Mouse (Mus musculus): Measurements from ENCODE around the gene Il18rap. TPM values are rescaled to one million over a fixed set of nuclear protein-coding genes. Genes with fewer than 3 reads are reported as not detected.
"Not testable (repeated sequence)": the region's sequence is repeated elsewhere in the genome, so short reads cannot be mapped to it uniquely, and the experiment has no call there.

Gene Il18rap
- total RNA-seq, 2 experiments from 2014 or later, result 0.07 to 0.08 TPM

- DNase-seq (ENCODE audit: low spot score in 2 of 2), result no peak
Measured at GRCm38 (mm10) chr1:40537577-40537976, 22.4 kb downstream of the Il18rap start.

DNA sequence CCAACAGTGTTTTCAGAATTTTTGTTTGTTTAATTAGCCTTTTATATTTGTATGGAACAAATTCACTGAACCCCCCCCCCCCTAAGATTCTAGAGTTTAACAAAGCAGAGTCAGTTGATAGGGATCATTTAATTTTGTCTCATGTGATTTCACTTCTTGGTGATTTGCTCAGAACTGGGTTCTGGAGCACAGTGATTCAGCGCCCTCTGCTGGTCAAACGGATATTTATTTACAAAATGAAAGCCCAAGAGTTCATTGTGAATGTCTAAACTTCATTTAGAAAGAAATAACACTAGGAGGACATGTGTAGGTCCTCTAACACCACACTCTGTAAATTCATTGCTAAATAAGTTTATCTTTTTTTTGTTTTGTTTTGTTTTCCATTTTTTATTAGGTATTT lies 29.5 kb downstream of the Il18rap start:
- peak; percentile 33 to 55 for DNase-seq (ENCODE audit: low spot score in 2 of 2)

DNA sequence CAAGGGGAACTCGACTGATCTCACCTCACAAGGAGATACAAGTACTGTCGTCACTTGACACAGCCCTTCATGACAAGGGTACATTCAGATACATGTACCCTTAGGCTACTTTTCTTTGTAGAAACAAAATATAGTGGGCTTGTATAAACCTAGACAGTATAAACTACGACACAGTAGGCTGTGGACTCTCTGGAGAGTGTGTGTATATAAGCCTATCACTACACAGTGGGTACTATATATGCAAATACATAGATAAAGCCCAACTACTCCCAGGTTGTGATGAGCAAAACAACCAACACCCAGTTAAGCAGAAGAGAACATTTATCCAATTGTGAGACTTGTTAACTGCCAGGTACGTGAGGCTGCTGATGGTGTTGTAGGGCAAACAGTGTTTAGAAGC lies 31.5 kb downstream of the Il18rap start:
- no peak for DNase-seq (ENCODE audit: low spot score in 2 of 2)

GRCm38 (mm10) chr1:40547064-40547572 lies 32.0 kb downstream of the Il18rap start:
- DNase-seq (ENCODE audit: low spot score in 2 of 2), result no peak

DNA sequence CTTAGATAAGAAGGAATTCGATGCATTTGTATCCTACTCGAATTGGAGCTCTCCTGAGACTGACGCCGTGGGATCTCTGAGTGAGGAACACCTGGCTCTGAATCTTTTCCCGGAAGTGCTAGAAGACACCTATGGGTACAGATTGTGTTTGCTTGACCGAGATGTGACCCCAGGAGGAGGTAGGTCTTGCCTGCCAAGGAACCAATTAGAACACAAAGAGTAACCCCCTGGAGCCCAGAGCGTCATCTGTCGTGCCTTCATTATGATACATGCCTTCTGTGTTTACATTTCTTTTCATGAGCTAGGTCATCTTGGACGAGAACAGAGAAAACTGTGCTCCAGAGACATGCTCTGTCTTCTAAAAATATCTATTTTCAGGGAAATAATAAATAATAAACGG lies 32.6 kb downstream of the Il18rap start:
- no peak for DNase-seq (ENCODE audit: low spot score in 2 of 2)

GRCm38 (mm10) chr1:40569374-40569773 lies 54.2 kb downstream of the Il18rap start:
- DNase-seq (ENCODE audit: low spot score in 2 of 2), result no peak

- DNase-seq (ENCODE audit: low spot score in 2 of 2), result peak in 1 of 2 experiments; percentile 22
Measured at GRCm38 (mm10) chr1:40579784-40580183, 64.6 kb downstream of the Il18rap start, which contains the start of gene Slc9a4. TSS of gene Slc9a4 (plus strand) at chr1:40580081.

DNA sequence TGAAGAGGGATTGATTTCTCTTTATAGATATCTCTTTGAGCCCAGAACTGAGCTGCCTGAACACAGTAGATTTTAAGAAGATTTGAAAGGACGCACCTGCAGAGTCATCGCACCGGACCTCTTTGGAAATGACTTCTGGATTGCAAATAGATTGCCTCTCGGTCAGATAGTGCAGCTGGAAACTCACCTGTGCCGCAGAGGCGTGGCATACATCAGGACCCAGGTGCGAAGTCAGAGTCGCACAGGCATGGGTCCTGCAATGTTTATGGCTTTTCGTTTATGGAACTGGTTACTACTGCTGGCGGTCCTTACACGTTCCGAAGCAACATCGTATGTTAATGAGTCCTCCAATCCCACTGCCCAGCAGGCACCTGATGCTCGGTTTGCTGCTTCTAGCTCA lies 65.1 kb downstream of the Il18rap start:
- DNase-seq (ENCODE audit: low spot score in 2 of 2), result no peak

DNA sequence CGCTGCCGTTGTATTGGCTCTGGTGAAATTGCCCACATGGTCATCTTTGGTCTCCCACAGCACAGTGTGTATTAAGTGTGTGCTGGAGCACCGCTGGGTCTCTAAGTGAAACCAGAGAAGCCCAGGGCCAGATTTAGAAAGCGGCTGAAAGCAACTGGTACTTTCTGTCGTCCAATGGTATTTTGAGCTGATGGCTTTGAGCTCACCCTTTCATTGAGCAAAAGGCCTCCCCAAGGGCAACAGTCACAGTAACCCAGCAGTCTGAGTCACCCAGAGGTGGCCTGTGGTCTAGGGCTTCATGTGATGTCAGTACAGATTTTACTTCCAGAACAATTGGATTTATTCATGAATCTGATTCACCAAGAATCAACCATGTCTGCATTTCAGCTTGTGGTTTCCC lies 71.6 kb downstream of the Il18rap start:
- no peak for DNase-seq (ENCODE audit: low spot score in 2 of 2)

GRCm38 (mm10) chr1:40590931-40591330 lies 75.8 kb downstream of the Il18rap start:
- DNase-seq (ENCODE audit: low spot score in 2 of 2), result no peak

DNA sequence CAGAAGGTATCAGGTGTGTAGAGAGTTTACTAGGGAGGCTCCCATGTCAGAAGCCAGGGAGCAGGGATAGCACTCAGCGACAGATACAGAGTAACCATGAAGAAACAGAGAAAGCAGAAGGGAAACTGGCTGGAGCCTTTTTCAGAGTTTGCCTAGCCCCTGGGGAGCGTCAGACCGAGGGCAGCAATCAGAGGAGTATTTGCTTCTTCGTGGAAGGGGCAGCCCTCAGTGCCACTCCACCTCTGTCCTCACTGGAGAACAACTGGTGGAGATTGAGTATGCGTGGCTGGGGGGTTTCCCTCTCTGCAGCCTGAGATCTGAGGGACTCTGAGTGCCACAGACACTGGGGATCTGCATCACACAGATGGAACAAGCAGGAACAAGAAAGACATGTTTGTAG lies 82.7 kb downstream of the Il18rap start:
- no peak for DNase-seq (ENCODE audit: low spot score in 2 of 2)

DNA sequence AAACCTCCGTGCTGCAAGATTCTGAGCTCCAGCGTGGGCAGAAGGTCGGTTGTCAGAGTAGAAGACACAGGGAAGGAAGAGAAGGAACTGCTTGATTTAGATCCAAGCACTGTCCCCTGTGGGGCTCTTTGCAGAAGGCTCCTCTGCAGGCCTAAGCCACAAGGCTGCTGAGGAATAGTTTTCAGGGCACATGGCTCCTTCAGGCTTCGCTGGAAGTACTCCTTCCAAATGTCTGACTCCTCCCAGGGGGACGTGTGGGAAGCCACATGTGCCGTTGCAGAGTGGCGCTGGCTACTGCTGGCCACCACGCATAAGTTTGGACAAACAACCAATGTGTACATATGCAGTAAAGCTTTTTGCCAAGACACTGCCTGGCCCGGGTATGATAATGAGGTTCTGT lies 84.5 kb downstream of the Il18rap start:
- not testable (repeated sequence) for DNase-seq (ENCODE audit: low spot score in 2 of 2)

DNA sequence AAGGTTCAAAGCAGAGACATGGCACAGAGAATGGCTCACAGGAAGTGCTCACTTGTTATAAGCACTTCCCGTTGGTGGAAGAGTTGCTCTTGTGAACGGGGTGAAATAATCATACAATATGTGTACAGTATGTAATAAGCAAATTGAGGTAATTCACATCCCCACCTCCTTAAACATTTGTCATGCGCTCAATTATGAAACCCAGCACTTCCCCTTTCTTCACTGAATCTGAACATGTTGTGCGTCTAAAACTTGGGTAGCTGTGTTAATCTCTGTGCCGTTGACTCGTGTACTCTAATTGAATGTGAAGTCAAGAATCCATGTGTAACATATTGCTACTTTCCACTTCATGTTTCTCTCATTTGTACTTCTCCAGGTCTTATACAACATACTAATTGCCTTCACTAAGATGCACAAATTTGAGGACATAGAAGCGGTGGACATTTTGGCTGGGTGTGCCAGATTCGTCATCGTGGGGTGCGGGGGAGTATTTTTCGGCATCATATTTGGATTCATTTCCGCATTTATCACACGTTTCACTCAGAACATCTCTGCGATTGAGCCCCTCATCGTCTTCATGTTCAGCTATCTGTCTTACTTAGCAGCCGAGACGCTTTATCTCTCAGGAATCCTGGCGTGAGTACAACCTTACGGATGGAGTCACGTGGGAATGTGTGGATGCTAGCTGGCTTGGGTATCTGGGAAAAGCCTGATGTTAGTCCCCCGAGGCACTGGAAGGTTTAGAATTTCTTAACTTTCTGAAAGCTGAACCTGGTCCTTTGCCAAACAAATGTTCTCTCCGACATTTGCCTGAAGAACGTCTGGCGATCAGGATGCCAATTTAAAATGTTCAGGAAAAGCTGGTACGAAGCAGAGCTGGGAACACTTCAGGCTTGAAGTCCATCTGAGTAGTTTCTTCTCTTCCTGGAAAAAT lies 85.5 kb downstream of the Il18rap start:
- peak in 1 of 2 experiments; percentile 16 for DNase-seq (ENCODE audit: low spot score in 2 of 2)

Other genes starting within 250 kb of the Il18rap start
- gene Il1rl2, start 190.8 kb upstream of the Il18rap start, total RNA-seq (2021), result 1 to 10 TPM; 7.7 to 9.4 TPM
- 1 to 10 TPM; 5.9 to 8.8 TPM for gene Il1rl1, start 85.8 kb upstream of the Il18rap start, total RNA-seq (2021)
- under 1 TPM; 0.05 to 0.17 TPM for gene Il18r1, start 49.8 kb upstream of the Il18rap start, total RNA-seq (2021)
- under 1 TPM in 1 of 2 experiments, not detected in 1; 0.26 TPM for gene Slc9a4, start 64.7 kb downstream of the Il18rap start, total RNA-seq (2021)
- gene Slc9a2, start 165.2 kb downstream of the Il18rap start, total RNA-seq (2021), result 10 to 100 TPM; 18.4 to 21.5 TPM

Measured in gastrocnemius, postnatal 4 days (tissue).